Mouse (Mus musculus) kidney, adult 2 months (tissue): ENCODE results near the gene H6pd. TPM values are rescaled to one million over a fixed set of nuclear protein-coding genes. Genes with fewer than 3 reads are reported as not detected.

Source experiments
- DNase-seq: peaks from one replicate; pipeline ENCODE4 v3.0.0; 2021
- H3K27ac ChIP-seq: fragments of 200-500 bp; 2 replicates; pipeline ENCODE4 v1.5.1; 2012; ENCODE audit warnings: low read depth, low read length, control low read depth, inconsistent platforms; ENCODE audit not compliant: insufficient read depth
- H3K27me3 ChIP-seq: fragments of 200-500 bp; replicated peaks from 2 replicates; pipeline ENCODE4 v1.6.1; 2012; ENCODE audit warnings: mild to moderate bottlenecking, moderate library complexity, low read length, inconsistent platforms; ENCODE audit not compliant: control insufficient read depth, insufficient read depth
- H3K36me3 ChIP-seq: fragments of 200-500 bp; 2 replicates; pipeline ENCODE4 v1.6.1; 2012; ENCODE audit warnings: mild to moderate bottlenecking, moderate library complexity, low read length, inconsistent platforms; ENCODE audit not compliant: control insufficient read depth, insufficient read depth
- H3K4me1 ChIP-seq: fragments of 200-500 bp; 2 replicates; pipeline ENCODE4 v1.6.1; 2011; ENCODE audit warnings: low read length; ENCODE audit not compliant: control insufficient read depth, insufficient read depth
- H3K4me3 ChIP-seq: fragments of 200-500 bp; 2 replicates; pipeline ENCODE4 v1.5.1; 2011; ENCODE audit warnings: mild to moderate bottlenecking, low read depth, low read length, control low read depth; ENCODE audit not compliant: insufficient read depth
- CTCF ChIP-seq: fragments of 200-500 bp; conservative IDR thresholded peaks from 2 replicates; pipeline ENCODE4 v1.5.1; 2011; ENCODE audit warnings: low read depth, mild to moderate bottlenecking, control low read depth, low read length, moderate library complexity, mixed read lengths; ENCODE audit not compliant: insufficient read depth, insufficient read length
- POLR2A ChIP-seq: fragments of 200-500 bp; IDR thresholded peaks from one replicate; pipeline ENCODE4 v1.6.1; 2011; ENCODE audit warnings: low read depth, low read length, control low read depth
- WGBS: fragments of 180-500 bp; shearing (Covaris S2); methylation state at CpG from one replicate; pipeline ENCODE4 v1.1.7; 2018; 5-methylcytosine and 5-hydroxymethylcytosine counted together
- polyA plus RNA-seq: library from polyadenylated mRNA; depleted of rRNA; stranded (reverse); fragments of >200 nt; gene quantifications from 2 replicates; pipeline ENCODE4 v1.2.3, GENCODE M21; 2012

Gene H6pd
- polyA plus RNA-seq, 1 experiment, result 137 TPM

DNA sequence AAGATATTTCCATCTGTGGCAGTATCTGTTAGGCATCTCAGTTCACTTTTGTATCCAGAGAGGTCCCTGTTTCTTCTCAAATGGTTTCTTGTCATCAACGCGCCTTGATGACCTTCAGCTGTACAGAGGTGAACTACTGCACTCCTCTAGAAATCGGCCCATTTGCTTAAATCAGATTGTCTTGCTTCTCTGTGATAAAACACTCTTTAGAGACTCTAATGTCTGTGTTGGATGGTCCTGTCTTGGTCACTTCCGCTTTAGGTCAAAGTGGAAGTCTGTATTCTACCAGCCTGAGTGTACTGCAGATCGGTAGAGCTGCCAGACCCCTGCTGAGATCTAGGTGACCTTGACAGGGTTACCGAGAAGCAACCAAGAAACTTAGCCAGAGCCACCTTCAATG is 27.3 kb upstream of the H6pd start:
- H3K27ac ChIP-seq, result no peak overlapping the region
- H3K4me3 ChIP-seq, result no peak overlapping the region
- no peaks in the 10 kb centered on the region for H3K36me3 ChIP-seq
- DNase-seq, result no peak
- WGBS, result 83% methylated on average over 6 of the region's 6 CpGs
- no peaks in the 10 kb centered on the region for H3K27me3 ChIP-seq
- no peaks in the 10 kb centered on the region for H3K4me1 ChIP-seq
- TF ChIP-seq CTCF (no peak), POLR2A (no peak)

DNA sequence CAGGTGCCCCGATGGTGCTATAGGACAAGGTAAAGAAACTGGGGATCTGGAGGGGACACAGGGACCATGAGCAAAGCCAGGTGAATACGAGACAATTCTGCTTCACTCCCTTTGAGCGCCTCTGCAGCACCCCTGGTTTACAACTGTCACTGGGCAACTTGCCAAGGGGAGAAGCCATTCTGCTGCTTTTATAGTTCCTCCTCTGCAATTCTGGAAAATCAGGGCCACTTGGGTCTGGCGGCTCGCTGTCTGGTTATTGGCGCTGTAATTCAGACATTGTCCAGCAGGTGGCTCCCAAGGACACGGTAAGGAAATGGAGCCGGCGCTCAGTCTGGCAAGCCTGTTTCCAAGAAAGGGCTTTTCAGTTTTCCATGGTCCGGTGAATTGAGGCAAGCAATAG is 26.5 kb upstream of the H6pd start:
- H3K4me3 ChIP-seq, result no peak overlapping the region
- peak; percentile 87 for DNase-seq
- H3K36me3 ChIP-seq, result no peaks in the 10 kb centered on the region
- H3K27ac ChIP-seq, result no peak overlapping the region
- no peaks in the 10 kb centered on the region for H3K27me3 ChIP-seq
- TF ChIP-seq CTCF, result peak; percentile 96
- TF ChIP-seq POLR2A, result no peak
- WGBS, result 9% methylated on average over 10 of the region's 10 CpGs
- H3K4me1 ChIP-seq, result no peaks in the 10 kb centered on the region

DNA sequence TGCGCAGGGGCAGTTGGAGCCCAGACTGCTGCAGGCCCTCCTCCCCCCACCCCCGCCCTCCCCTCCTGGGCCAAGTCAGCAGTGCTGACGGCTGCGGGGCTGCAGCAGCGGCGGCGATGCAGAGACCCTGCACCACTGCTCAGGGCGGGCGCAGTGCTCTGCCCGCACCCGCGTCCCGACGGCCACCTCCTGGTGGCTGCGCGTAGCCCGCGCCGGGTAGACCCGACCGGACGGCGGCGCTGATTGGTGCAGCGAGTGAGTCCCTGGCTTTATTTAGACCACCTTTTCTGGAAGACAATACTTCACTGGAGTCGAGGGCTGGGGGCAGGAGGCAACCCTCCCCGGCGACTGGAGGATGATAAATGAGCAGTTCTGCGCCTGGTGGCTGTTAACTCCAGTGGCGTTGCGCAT is 24.4 kb upstream of the H6pd start:
- TF ChIP-seq POLR2A, result no peak
- TF ChIP-seq CTCF, result no peak
- WGBS, result 8% methylated on average over 31 of the region's 31 CpGs
- Histone ChIP-seq H3K36me3 (no peaks in the 10 kb centered on the region), H3K27ac (no peak overlapping the region), H3K4me3 (no peak overlapping the region), H3K4me1 (0 out of 2 replicates have a peak, but pooled peaks cover 3% of the 10 kb centered on the region), H3K27me3 (no peaks in the 10 kb centered on the region)
- DNase-seq, result no peak

DNA sequence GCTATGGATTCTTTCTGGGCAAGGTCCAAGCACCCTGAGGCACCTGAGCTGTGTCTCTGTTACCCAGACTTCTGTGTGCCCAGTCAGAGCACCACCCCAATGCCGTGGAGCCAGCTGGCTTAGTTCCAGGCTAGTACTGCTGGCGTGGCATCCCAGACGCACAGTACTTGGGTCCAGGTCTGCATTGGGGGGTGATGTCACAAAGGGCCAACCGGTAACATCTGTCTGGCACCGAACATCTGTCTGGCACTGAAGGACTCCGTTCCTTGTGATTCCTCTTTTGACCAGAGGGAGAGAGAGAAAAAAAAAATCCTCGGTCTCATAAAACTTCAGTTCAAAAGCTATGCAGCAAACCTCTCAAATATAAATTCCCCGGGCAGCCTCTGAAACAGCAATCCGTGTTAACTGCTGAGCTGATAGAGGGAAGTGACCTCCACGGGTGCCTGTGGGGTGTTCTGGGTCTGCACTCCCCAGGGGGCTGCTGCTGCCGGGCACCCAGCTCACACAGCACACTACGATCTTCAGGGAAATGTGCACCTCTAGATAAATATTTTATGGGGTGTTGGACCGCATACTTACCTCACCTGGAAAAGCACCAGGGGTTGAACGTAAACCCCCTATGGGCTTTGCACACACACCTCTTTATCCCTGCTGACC is 22.5 kb upstream of the H6pd start:
- H3K4me1 ChIP-seq, result 0 out of 2 replicates have a peak, but pooled peaks cover 3% of the 10 kb centered on the region
- 27% methylated on average over 14 of the region's 14 CpGs for WGBS

GRCm38 (mm10) chr4:150030449-150031233 is 21.8 kb upstream of the H6pd start:
- no peak for TF ChIP-seq CTCF
- TF ChIP-seq POLR2A, result no peak
- Histone ChIP-seq H3K4me1 (0 out of 2 replicates have a peak, but pooled peaks cover 3% of the 10 kb centered on the region), H3K4me3 (peak overlapping the region; percentile 82), H3K36me3 (no peaks in the 10 kb centered on the region), H3K27ac (no peak overlapping the region), H3K27me3 (no peaks in the 10 kb centered on the region)
- 1% methylated on average over 28 of the region's 28 CpGs for WGBS
- DNase-seq, result peak; percentile 38

More for the DNA sequence above, 22.5 kb upstream of the H6pd start:
- Histone ChIP-seq H3K27me3 (no peaks in the 10 kb centered on the region), H3K36me3 (no peaks in the 10 kb centered on the region), H3K27ac (no peak overlapping the region), H3K4me3 (no peak overlapping the region)
- DNase-seq, result peak; percentile 67
- TF ChIP-seq POLR2A, result no peak
- no peak for TF ChIP-seq CTCF

DNA sequence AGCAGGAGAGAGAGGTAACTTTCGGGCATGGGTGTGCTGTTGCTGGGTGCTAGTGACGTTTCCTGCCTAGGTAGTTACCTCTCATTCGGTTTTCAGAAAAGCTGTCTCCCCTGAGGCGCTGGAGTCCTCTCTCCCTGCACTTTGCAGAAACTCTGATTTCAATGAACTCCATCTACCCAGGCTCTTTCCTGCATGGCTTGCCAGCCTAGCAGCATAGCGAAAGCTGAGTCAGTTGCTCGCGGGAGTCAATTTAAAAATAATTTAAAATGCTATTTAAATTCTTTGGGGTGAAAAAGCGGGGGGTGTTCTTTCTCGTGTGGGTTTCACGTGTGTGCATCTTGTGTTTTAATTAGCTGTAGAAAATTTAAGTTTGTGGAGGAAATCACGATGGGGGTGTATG is 21.1 kb upstream of the H6pd start:
- H3K4me1 ChIP-seq, result 0 out of 2 replicates have a peak, but pooled peaks cover 3% of the 10 kb centered on the region
- H3K36me3 ChIP-seq, result no peaks in the 10 kb centered on the region
- no peaks in the 10 kb centered on the region for H3K27me3 ChIP-seq
- H3K27ac ChIP-seq, result no peak overlapping the region
- 4% methylated on average over 11 of the region's 11 CpGs for WGBS
- peak overlapping the region; percentile 8; the same call in 1 of the 2 replicates for H3K4me3 ChIP-seq
- TF ChIP-seq POLR2A, result no peak
- TF ChIP-seq CTCF, result no peak
- DNase-seq, result no peak

- Histone ChIP-seq H3K27me3 (no peaks in the 10 kb centered on the region), H3K4me1 (no peaks in the 10 kb centered on the region), H3K27ac (no peak overlapping the region), H3K4me3 (no peak overlapping the region), H3K36me3 (no peaks in the 10 kb centered on the region)
- no peak for DNase-seq
- 71% methylated on average over 7 of the region's 7 CpGs for WGBS
- TF ChIP-seq POLR2A, result no peak
- TF ChIP-seq CTCF, result no peak
Observed at GRCm38 (mm10) chr4:150023518-150023917, 14.7 kb upstream of the H6pd start.
